Mouse (Mus musculus) intestine, postnatal 0 days (tissue): ENCODE data around the gene Crybg1. TPM values are rescaled to one million over a fixed set of nuclear protein-coding genes. Genes with fewer than 3 reads are reported as not detected.
"Not testable (repeated sequence)": the region's sequence is repeated elsewhere in the genome, so short reads cannot be mapped to it uniquely, and the experiment has no call there.

Source experiments
- ATAC-seq: fragments of 200-750 bp; cut with Nextera tagmentation; 2 replicates; pipeline ENCODE4 v1.8.0; 2017; ENCODE audit warnings: mild to moderate bottlenecking, moderate TSS enrichment, moderate library complexity
- H3K27ac ChIP-seq: fragments of 300-500 bp; sonication (generic); 2 replicates; pipeline ENCODE4 v1.5.1; 2014; ENCODE audit warnings: mild to moderate bottlenecking, low read depth, low read length, moderate library complexity
- H3K27me3 ChIP-seq: fragments of 300-500 bp; sonication (generic); replicated peaks from 2 replicates; pipeline ENCODE4 v1.6.1; 2014; ENCODE audit warnings: low read length, mixed read lengths; ENCODE audit not compliant: control insufficient read depth, insufficient read depth
- H3K36me3 ChIP-seq: fragments of 300-500 bp; sonication (generic); 2 replicates; pipeline ENCODE4 v1.6.1; 2014; ENCODE audit warnings: mild to moderate bottlenecking, moderate library complexity; ENCODE audit not compliant: control insufficient read depth, insufficient read depth
- H3K4me1 ChIP-seq: fragments of 300-500 bp; sonication (generic); replicated peaks from 2 replicates; pipeline ENCODE4 v1.6.1; 2014; ENCODE audit warnings: antibody characterized with exemption, low read length, mixed read lengths; ENCODE audit not compliant: control insufficient read depth, insufficient read depth
- H3K4me2 ChIP-seq: fragments of 300-500 bp; sonication (generic); replicated peaks from 2 replicates; pipeline ENCODE4 v1.6.1; 2014; ENCODE audit warnings: low read depth, mild to moderate bottlenecking, moderate library complexity
- H3K4me3 ChIP-seq: fragments of 300-500 bp; sonication (generic); 2 replicates; pipeline ENCODE4 v1.5.1; 2014; ENCODE audit warnings: low read depth, low read length
- H3K9ac ChIP-seq: fragments of 300-500 bp; sonication (generic); 2 replicates; pipeline ENCODE4 v1.6.1; 2014; ENCODE audit warnings: mild to moderate bottlenecking, low read depth, low read length
- H3K9me3 ChIP-seq: fragments of 300-500 bp; sonication (generic); 2 replicates; pipeline ENCODE4 v1.6.1; 2016; ENCODE audit warnings: mixed run types; ENCODE audit not compliant: control insufficient read depth
- CTCF ChIP-seq: sonication (generic); IDR thresholded peaks from 2 replicates; pipeline ENCODE4 v1.5.1; 2016; ENCODE audit warnings: low read depth, mild to moderate bottlenecking, control low read depth, antibody characterized with exemption, moderate library complexity
- WGBS: fragments of 180-500 bp; shearing (Covaris S2); extraction: QIAGEN DNeasy Blood & Tissue Kit; methylation state at CpG from one replicate; pipeline ENCODE4 v1.1.7; 2014; 5-methylcytosine and 5-hydroxymethylcytosine counted together
- polyA plus RNA-seq: library from polyadenylated mRNA; unstranded; fragments of >200 nt; fragmentation: Nextera tagmentation; extraction: Ambion mirVana; gene quantifications from 2 replicates; pipeline ENCODE4 v1.2.1, GENCODE M21; 2015

Crybg1 gene
- polyA plus RNA-seq, 1 experiment from 2014 or later = 3.1 TPM

DNA sequence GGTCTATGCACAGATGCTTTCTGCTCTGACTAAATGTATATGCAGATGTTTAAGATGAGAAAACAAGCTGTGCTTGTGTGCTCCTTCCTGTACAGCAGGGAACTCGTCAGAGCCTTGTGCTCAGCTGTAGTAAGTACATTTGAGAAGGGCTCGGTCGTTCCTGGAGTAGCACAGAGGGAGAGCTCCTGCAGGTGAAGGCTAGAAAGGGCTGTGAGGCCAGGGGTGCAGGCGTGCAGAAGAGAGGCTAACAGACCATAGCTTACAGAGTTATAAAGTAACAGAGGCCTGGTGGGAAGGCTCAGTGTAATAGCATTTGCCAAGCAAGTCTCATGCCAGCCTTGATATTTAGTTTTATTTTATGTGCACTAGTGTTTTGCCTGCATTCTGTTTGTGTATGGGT, 203.2 kb downstream of the Crybg1 start:
- ATAC-seq = no peak
- Histone ChIP-seq H3K9ac (no peak overlapping the region), H3K27me3 (no peaks in the 10 kb centered on the region), H3K4me2 (no peak overlapping the region), H3K4me3 (no peak overlapping the region), H3K27ac (no peak overlapping the region), H3K9me3 (no peaks in the 10 kb centered on the region), H3K4me1 (no peaks in the 10 kb centered on the region), H3K36me3 (peaks cover 17% of the 10 kb centered on the region)
- TF ChIP-seq CTCF = no peak
- WGBS = 77% methylated on average over 4 of the region's 4 CpGs

DNA sequence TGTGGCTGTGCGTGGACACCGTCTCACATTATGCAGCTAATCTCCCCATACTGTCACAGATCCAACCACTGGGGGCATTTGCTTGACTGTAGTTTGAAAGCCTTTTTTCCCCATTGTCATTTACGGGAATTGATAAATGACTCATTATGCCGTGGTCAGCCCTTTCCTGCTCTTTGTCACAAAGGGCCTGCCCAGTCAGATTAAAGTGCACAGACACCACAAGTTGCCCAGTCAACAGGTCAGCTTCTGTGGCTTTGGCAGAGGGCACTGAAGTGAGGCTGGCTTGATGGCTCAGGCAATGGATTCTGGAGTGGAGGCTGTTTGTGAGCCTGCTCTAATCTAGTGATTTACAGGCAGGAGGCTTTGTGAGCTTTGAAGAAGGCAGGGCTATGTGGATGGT, 204.9 kb downstream of the Crybg1 start:
- Histone ChIP-seq H3K9ac (no peak overlapping the region), H3K9me3 (no peaks in the 10 kb centered on the region), H3K27me3 (no peaks in the 10 kb centered on the region), H3K4me3 (no peak overlapping the region), H3K4me2 (no peak overlapping the region), H3K36me3 (peaks cover 17% of the 10 kb centered on the region), H3K4me1 (no peaks in the 10 kb centered on the region), H3K27ac (no peak overlapping the region)
- no peak for ATAC-seq
- WGBS = 68% methylated on average over 4 of the region's 4 CpGs
- TF ChIP-seq CTCF = no peak

- H3K4me3 ChIP-seq = no peak overlapping the region
- no peaks in the 10 kb centered on the region for H3K27me3 ChIP-seq
- H3K4me1 ChIP-seq = no peaks in the 10 kb centered on the region
- no peak for ATAC-seq
- H3K9me3 ChIP-seq = no peaks in the 10 kb centered on the region
- no peak overlapping the region for H3K9ac ChIP-seq
- H3K36me3 ChIP-seq = 0 out of 2 replicates have a peak, but pooled peaks cover 5% of the 10 kb centered on the region
- no peak overlapping the region for H3K27ac ChIP-seq
- no peak for TF ChIP-seq CTCF
- 76% methylated on average over 6 of the region's 6 CpGs for WGBS
- no peak overlapping the region for H3K4me2 ChIP-seq
Measured at GRCm38 (mm10) chr10:43939136-43939662, 209.5 kb downstream of the Crybg1 start.

DNA sequence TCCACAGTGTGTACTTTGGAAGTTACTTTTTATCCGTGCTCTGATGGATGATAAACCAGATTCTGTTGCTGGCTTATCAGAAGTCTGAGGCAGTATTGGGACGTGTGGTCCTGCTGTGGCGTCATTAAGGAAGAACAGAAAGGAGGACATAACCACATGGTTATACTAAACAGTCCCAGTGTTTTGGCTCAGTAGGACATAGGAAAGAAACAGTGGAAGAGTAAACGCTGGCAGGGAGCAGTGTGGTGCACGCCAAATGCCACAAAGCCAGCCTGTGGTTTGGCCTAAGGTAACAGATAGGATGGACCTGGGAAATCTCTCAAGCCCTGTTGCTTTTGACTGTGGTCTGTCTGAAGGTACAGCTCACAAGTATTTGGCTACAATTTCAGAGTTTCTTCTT, 220.1 kb downstream of the Crybg1 start:
- Histone ChIP-seq H3K27ac (no peak overlapping the region), H3K27me3 (no peaks in the 10 kb centered on the region), H3K4me1 (no peaks in the 10 kb centered on the region), H3K9ac (no peak overlapping the region), H3K4me2 (no peak overlapping the region), H3K36me3 (peaks cover 26% of the 10 kb centered on the region), H3K9me3 (no peaks in the 10 kb centered on the region), H3K4me3 (no peak overlapping the region)
- ATAC-seq = no peak
- WGBS = 72% methylated on average over 5 of the region's 5 CpGs
- TF ChIP-seq CTCF = no peak

DNA sequence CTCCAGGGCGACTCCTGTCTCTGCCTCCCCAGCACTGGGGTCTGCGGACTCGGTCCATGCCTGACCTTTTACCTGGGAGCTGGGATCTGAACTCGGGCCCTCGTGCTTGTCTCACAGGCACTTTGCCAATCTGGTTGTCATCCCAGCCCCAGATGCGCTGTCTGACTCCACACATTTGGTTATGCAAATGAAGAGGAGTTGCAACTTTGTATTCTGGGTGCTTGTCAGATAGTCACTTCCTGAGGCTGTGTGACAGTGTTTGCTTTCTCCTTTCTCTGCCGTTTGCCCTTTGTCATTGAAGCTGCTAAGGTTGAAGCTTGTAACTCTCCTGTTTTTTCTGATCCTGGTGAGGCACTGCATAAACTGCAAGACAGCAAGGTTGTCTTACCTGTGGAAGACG, 220.9 kb downstream of the Crybg1 start:
- H3K4me1 ChIP-seq = no peaks in the 10 kb centered on the region
- ATAC-seq = no peak
- H3K9ac ChIP-seq = no peak overlapping the region
- no peak for TF ChIP-seq CTCF
- 73% methylated on average over 8 of the region's 8 CpGs for WGBS
- no peak overlapping the region for H3K4me2 ChIP-seq
- H3K4me3 ChIP-seq = no peak overlapping the region
- H3K27ac ChIP-seq = no peak overlapping the region
- H3K36me3 ChIP-seq = peaks cover 29% of the 10 kb centered on the region
- H3K9me3 ChIP-seq = no peaks in the 10 kb centered on the region
- no peaks in the 10 kb centered on the region for H3K27me3 ChIP-seq

GRCm38 (mm10) chr10:43925776-43926175, 222.9 kb downstream of the Crybg1 start:
- H3K4me3 ChIP-seq, H3K27ac ChIP-seq, H3K27me3 ChIP-seq, ATAC-seq, H3K4me2 ChIP-seq, H3K9me3 ChIP-seq, H3K4me1 ChIP-seq, H3K9ac ChIP-seq: not testable (repeated sequence)
- H3K36me3 ChIP-seq = peaks cover 24% of the 10 kb centered on the region; the same call in 1 of the 2 replicates
- 89% methylated on average over 9 of the region's 9 CpGs for WGBS

DNA sequence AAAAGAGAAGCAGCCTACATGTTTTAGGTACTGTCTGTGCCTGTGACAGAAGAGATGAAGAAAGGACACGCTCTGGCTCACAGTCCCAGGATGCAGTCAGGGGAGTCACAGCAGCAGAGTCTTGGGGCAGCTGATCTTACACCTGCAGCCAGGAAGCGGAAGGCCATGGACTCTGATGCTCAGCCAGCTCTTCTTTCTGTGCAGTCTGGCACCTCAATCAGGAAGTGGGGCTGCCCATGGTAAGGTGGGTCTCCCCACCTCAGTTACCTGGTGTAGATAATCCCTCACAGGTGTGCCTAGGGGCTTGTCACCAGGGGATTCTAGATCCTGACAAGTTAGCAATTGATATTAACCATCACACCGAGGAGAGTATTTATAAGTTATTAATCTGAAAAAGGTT, 225.6 kb downstream of the Crybg1 start:
- H3K9me3 ChIP-seq = no peaks in the 10 kb centered on the region
- H3K36me3 ChIP-seq = peaks cover 12% of the 10 kb centered on the region; the same call in 1 of the 2 replicates
- no peak for ATAC-seq
- H3K4me3 ChIP-seq = no peak overlapping the region
- no peak for TF ChIP-seq CTCF
- H3K4me2 ChIP-seq = no peak overlapping the region
- no peak overlapping the region for H3K27ac ChIP-seq
- H3K4me1 ChIP-seq = no peaks in the 10 kb centered on the region
- no peaks in the 10 kb centered on the region for H3K27me3 ChIP-seq
- WGBS = 94% methylated on average over 3 of the region's 3 CpGs
- H3K9ac ChIP-seq = no peak overlapping the region
